Mouse (Mus musculus) stomach, embryonic 14.5 days (tissue): ENCODE results near the gene Gm2a. TPM values are rescaled to one million over a fixed set of nuclear protein-coding genes. Genes with fewer than 3 reads are reported as not detected.

ENCODE experiments used
- ATAC-seq: fragments of 200-750 bp; cut with Nextera tagmentation; 2 replicates; pipeline ENCODE4 v1.8.0; 2017; ENCODE audit warnings: low read depth, moderate TSS enrichment; ENCODE audit not compliant: insufficient number of reproducible peaks, insufficient read depth, low FRiP score
- H3K27ac ChIP-seq: fragments of 300-500 bp; sonication (generic); 2 replicates; pipeline ENCODE4 v1.5.1; 2014; ENCODE audit warnings: mild to moderate bottlenecking, low read length, moderate library complexity, mixed read lengths
- H3K27me3 ChIP-seq: fragments of 300-500 bp; sonication (generic); 2 replicates; pipeline ENCODE4 v1.6.1; 2014; ENCODE audit warnings: low read length, control low read depth, mixed read lengths; ENCODE audit not compliant: control insufficient read depth, insufficient read depth
- H3K36me3 ChIP-seq: fragments of 300-500 bp; sonication (generic); 2 replicates; pipeline ENCODE4 v1.6.1; 2014; ENCODE audit warnings: mild to moderate bottlenecking, control low read depth, low read length, moderate library complexity, mixed read lengths; ENCODE audit not compliant: control insufficient read depth, insufficient read depth
- H3K4me1 ChIP-seq: fragments of 300-500 bp; sonication (generic); 2 replicates; pipeline ENCODE4 v1.6.1; 2014; ENCODE audit warnings: low read length, control low read depth, mixed read lengths; ENCODE audit not compliant: control insufficient read depth, insufficient read depth
- H3K4me2 ChIP-seq: fragments of 300-500 bp; sonication (generic); replicated peaks from 2 replicates; pipeline ENCODE4 v1.6.1; 2014; ENCODE audit warnings: low read depth, low read length, control low read depth
- H3K4me3 ChIP-seq: fragments of 300-500 bp; sonication (generic); 2 replicates; pipeline ENCODE4 v1.5.1; 2014; ENCODE audit warnings: low read depth, low read length, control low read depth
- H3K9ac ChIP-seq: fragments of 300-500 bp; sonication (generic); replicated peaks from 2 replicates; pipeline ENCODE4 v1.6.1; 2014; ENCODE audit warnings: low read depth, mild to moderate bottlenecking, control low read depth, low read length, moderate library complexity, mixed read lengths
- H3K9me3 ChIP-seq: fragments of 300-500 bp; sonication (generic); 2 replicates; pipeline ENCODE4 v1.6.1; 2016; ENCODE audit warnings: low read depth, low read length, control low read depth; ENCODE audit not compliant: control insufficient read depth
- WGBS: fragments of 180-500 bp; shearing (Covaris S2); extraction: QIAGEN DNeasy Blood & Tissue Kit; methylation state at CpG from one replicate; pipeline ENCODE4 v1.1.7; 2014; 5-methylcytosine and 5-hydroxymethylcytosine counted together
- polyA plus RNA-seq: library from polyadenylated mRNA; unstranded; fragments of >200 nt; fragmentation: Nextera tagmentation; extraction: Ambion mirVana; gene quantifications from 2 replicates; pipeline ENCODE4 v1.2.1, GENCODE M21; 2014

Gm2a gene
- polyA plus RNA-seq, 1 experiment from 2014 or later = 23.3 TPM

DNA sequence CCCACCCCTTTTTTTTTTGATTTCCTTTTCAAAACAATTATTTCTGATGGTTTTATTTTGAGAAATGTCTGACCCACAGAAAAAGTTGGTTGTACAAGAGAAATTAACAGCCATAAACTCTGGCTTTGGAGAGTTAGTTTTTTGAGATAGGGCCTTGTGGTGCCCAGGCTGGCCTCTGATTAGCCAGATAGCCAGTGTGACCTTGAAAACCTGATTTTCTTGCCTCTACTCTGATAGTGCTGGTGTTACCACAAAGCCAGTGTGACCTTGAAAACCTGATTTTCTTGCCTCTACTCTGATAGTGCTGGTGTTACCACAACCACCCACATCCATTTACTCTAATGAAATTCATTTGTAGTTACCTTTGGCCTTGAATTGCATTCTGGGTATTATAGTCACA lies 39.7 kb downstream of the Gm2a start:
- H3K4me1 ChIP-seq = no peaks in the 10 kb centered on the region
- no peak overlapping the region for H3K4me2 ChIP-seq
- H3K36me3 ChIP-seq = no peaks in the 10 kb centered on the region
- no peak for ATAC-seq
- no peak overlapping the region for H3K9ac ChIP-seq
- no peaks in the 10 kb centered on the region for H3K27me3 ChIP-seq
- H3K9me3 ChIP-seq = no peaks in the 10 kb centered on the region
- H3K27ac ChIP-seq = no peak overlapping the region
- no peak overlapping the region for H3K4me3 ChIP-seq

DNA sequence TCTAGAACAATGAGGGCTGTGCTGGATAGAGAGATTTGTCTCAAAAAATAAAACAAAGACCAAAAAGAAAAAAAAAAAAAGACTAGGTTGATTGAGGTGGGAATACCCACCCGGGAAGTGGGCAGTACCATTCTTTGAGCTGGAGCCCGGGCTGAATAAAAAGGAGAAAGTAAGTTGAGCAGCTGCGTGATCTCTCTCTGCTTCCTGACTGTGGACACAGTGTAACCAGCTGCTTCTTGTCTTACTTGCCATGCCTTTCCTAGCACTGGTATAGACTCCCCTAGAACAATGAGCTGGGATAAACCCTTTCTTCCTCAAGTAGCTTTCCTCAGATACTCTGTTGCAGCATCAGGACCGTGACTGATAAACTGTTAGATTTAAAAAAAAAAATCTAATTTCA lies 43.6 kb downstream of the Gm2a start:
- 80% methylated on average over 4 of the region's 4 CpGs for WGBS
- Histone ChIP-seq H3K4me2 (no peak overlapping the region), H3K9me3 (no peaks in the 10 kb centered on the region), H3K27me3 (no peaks in the 10 kb centered on the region), H3K9ac (no peak overlapping the region), H3K4me1 (no peaks in the 10 kb centered on the region), H3K4me3 (no peak overlapping the region), H3K36me3 (no peaks in the 10 kb centered on the region), H3K27ac (no peak overlapping the region)
- ATAC-seq = no peak

GRCm38 (mm10) chr11:55144011-55144410 lies 46.1 kb downstream of the Gm2a start:
- no peaks in the 10 kb centered on the region for H3K4me1 ChIP-seq
- H3K27ac ChIP-seq = no peak overlapping the region
- H3K9ac ChIP-seq = no peak overlapping the region
- no peak overlapping the region for H3K4me2 ChIP-seq
- no peaks in the 10 kb centered on the region for H3K36me3 ChIP-seq
- WGBS = 53% methylated on average over 5 of the region's 5 CpGs
- no peaks in the 10 kb centered on the region for H3K9me3 ChIP-seq
- no peak overlapping the region for H3K4me3 ChIP-seq
- no peaks in the 10 kb centered on the region for H3K27me3 ChIP-seq
- no peak for ATAC-seq

GRCm38 (mm10) chr11:55146855-55147254 lies 48.9 kb downstream of the Gm2a start:
- no peak overlapping the region for H3K9ac ChIP-seq
- no peak overlapping the region for H3K4me3 ChIP-seq
- H3K9me3 ChIP-seq = no peaks in the 10 kb centered on the region
- WGBS = 94% methylated on average over 1 of the region's 1 CpGs
- no peaks in the 10 kb centered on the region for H3K36me3 ChIP-seq
- no peaks in the 10 kb centered on the region for H3K27me3 ChIP-seq
- ATAC-seq = no peak
- no peak overlapping the region for H3K27ac ChIP-seq
- no peak overlapping the region for H3K4me2 ChIP-seq
- H3K4me1 ChIP-seq = no peaks in the 10 kb centered on the region

DNA sequence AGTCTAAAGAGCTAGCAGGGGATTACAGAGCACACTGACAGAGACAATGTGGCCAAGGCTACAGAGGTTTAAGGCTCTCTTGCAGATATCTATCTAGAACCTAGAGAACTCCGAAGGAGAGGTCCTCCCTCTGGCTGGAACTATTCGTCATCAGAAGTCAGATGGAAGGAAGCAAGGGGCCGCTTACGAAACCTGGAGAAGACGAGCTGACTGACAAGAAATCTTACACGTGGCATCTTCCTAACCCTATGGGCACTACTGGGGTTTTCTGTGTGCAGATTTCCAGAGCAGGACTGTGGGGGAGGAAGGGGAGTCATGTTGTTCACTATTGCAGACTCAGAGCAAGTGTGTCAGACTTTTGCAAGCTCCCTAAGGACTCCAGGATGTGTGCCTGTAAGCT lies 49.5 kb downstream of the Gm2a start:
- Histone ChIP-seq H3K4me1 (no peaks in the 10 kb centered on the region), H3K27me3 (no peaks in the 10 kb centered on the region), H3K27ac (no peak overlapping the region), H3K9me3 (no peaks in the 10 kb centered on the region), H3K4me3 (no peak overlapping the region), H3K4me2 (no peak overlapping the region), H3K36me3 (no peaks in the 10 kb centered on the region), H3K9ac (no peak overlapping the region)
- ATAC-seq = no peak
- 58% methylated on average over 6 of the region's 6 CpGs for WGBS

DNA sequence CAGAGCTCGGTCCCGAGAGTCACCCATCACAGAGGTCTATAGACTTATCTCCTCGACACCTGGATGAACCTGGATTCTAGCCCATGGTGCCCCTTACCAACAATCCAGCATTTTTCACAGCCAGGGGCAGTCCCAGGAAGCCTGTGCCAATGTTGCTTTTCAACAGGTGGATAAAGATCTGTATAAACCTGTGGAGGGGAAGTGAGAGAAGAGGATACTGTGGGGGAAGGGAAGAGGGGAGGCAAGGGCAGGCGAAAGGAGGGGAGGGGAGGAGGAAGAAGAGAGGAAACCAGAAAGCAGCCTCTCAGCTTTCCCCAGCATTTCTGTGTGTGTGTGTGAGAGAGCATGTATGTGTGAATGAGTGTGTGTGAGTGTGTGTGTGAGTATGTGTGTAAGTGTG lies 50.5 kb downstream of the Gm2a start:
- Histone ChIP-seq H3K4me1 (no peaks in the 10 kb centered on the region), H3K9ac (no peak overlapping the region), H3K27me3 (no peaks in the 10 kb centered on the region), H3K36me3 (no peaks in the 10 kb centered on the region), H3K27ac (no peak overlapping the region), H3K4me3 (no peak overlapping the region), H3K9me3 (no peaks in the 10 kb centered on the region), H3K4me2 (no peak overlapping the region)
- 74% methylated on average over 4 of the region's 4 CpGs for WGBS
- ATAC-seq = no peak

GRCm38 (mm10) chr11:55151608-55152007 lies 53.7 kb downstream of the Gm2a start, which contains the start of gene Slc36a3:
Gene Slc36a3, minus strand, starts transcription at chr11:55151708.
- no peaks in the 10 kb centered on the region for H3K9me3 ChIP-seq
- H3K4me2 ChIP-seq = no peak within 1 kb of the TSS
- H3K9ac ChIP-seq = no peak within 1 kb of the TSS
- no peak for ATAC-seq
- no peak within 1 kb of the TSS for H3K4me3 ChIP-seq
- no peak within 1 kb of the TSS for H3K27ac ChIP-seq
- 88% methylated on average over 3 of the region's 3 CpGs for WGBS
- H3K36me3 ChIP-seq = no peaks in the 10 kb centered on the region
- no peaks in the 10 kb centered on the region for H3K27me3 ChIP-seq
- H3K4me1 ChIP-seq = no peaks in the 10 kb centered on the region

GRCm38 (mm10) chr11:55154398-55155069 lies 56.6 kb downstream of the Gm2a start:
- Histone ChIP-seq H3K27me3 (no peaks in the 10 kb centered on the region), H3K4me1 (no peaks in the 10 kb centered on the region), H3K9ac (no peak overlapping the region), H3K36me3 (no peaks in the 10 kb centered on the region), H3K4me3 (no peak overlapping the region), H3K27ac (no peak overlapping the region), H3K4me2 (no peak overlapping the region), H3K9me3 (no peaks in the 10 kb centered on the region)
- 40% methylated on average over 3 of the region's 3 CpGs for WGBS
- no peak for ATAC-seq

- Histone ChIP-seq H3K27ac (no peak overlapping the region), H3K9me3 (no peaks in the 10 kb centered on the region), H3K36me3 (no peaks in the 10 kb centered on the region), H3K27me3 (no peaks in the 10 kb centered on the region), H3K9ac (no peak overlapping the region), H3K4me1 (no peaks in the 10 kb centered on the region), H3K4me2 (no peak overlapping the region), H3K4me3 (no peak overlapping the region)
- ATAC-seq = no peak
- 78% methylated on average over 6 of the region's 6 CpGs for WGBS
These were observed 57.1 kb downstream of the Gm2a start for GRCm38 (mm10) chr11:55155070-55155421.
